Mouse (Mus musculus) kidney, embryonic 15.5 days (tissue): ENCODE results near the gene Aldh1b1. TPM values are rescaled to one million over a fixed set of nuclear protein-coding genes. Genes with fewer than 3 reads are reported as not detected.

ENCODE experiments used
- ATAC-seq: fragments of 200-750 bp; cut with Nextera tagmentation; replicated peaks from 2 replicates; pipeline ENCODE4 v1.8.0; 2017; ENCODE audit warnings: moderate TSS enrichment; ENCODE audit not compliant: low FRiP score
- H3K27ac ChIP-seq: fragments of 300-500 bp; sonication (generic); 2 replicates; pipeline ENCODE4 v1.5.1; 2015; ENCODE audit warnings: mild to moderate bottlenecking, inconsistent platforms
- H3K27me3 ChIP-seq: fragments of 300-500 bp; sonication (generic); 2 replicates; pipeline ENCODE4 v1.6.1; 2015; ENCODE audit warnings: inconsistent platforms
- H3K36me3 ChIP-seq: fragments of 300-500 bp; sonication (generic); 2 replicates; pipeline ENCODE4 v1.6.1; 2015; ENCODE audit warnings: inconsistent platforms
- H3K4me1 ChIP-seq: fragments of 300-500 bp; sonication (generic); 2 replicates; pipeline ENCODE4 v1.6.1; 2015; ENCODE audit warnings: inconsistent platforms
- H3K4me2 ChIP-seq: fragments of 300-500 bp; sonication (generic); 2 replicates; pipeline ENCODE4 v1.6.1; 2015; ENCODE audit warnings: moderate library complexity, mild to moderate bottlenecking, inconsistent platforms
- H3K4me3 ChIP-seq: fragments of 300-500 bp; sonication (generic); replicated peaks from 2 replicates; pipeline ENCODE4 v1.5.1; 2015; ENCODE audit warnings: mild to moderate bottlenecking, inconsistent platforms
- H3K9ac ChIP-seq: fragments of 300-500 bp; sonication (generic); 2 replicates; pipeline ENCODE4 v1.6.1; 2015; ENCODE audit warnings: mild to moderate bottlenecking, inconsistent platforms
- H3K9me3 ChIP-seq: fragments of 300-500 bp; sonication (generic); replicated peaks from 2 replicates; pipeline ENCODE4 v1.6.1; 2016; ENCODE audit warnings: inconsistent platforms
- WGBS: fragments of 180-500 bp; shearing (Covaris S2); methylation state at CpG from one replicate; pipeline ENCODE4 v1.1.7; 2015; ENCODE audit warnings: mixed read lengths; 5-methylcytosine and 5-hydroxymethylcytosine counted together
- polyA plus RNA-seq: library from polyadenylated mRNA; unstranded; fragments of >200 nt; fragmentation: Nextera tagmentation; extraction: Ambion mirVana; gene quantifications from 2 replicates; pipeline ENCODE4 v1.2.1, GENCODE M21; 2015

The Aldh1b1 gene
- polyA plus RNA-seq, 1 experiment from 2014 or later: 11.2 TPM

DNA sequence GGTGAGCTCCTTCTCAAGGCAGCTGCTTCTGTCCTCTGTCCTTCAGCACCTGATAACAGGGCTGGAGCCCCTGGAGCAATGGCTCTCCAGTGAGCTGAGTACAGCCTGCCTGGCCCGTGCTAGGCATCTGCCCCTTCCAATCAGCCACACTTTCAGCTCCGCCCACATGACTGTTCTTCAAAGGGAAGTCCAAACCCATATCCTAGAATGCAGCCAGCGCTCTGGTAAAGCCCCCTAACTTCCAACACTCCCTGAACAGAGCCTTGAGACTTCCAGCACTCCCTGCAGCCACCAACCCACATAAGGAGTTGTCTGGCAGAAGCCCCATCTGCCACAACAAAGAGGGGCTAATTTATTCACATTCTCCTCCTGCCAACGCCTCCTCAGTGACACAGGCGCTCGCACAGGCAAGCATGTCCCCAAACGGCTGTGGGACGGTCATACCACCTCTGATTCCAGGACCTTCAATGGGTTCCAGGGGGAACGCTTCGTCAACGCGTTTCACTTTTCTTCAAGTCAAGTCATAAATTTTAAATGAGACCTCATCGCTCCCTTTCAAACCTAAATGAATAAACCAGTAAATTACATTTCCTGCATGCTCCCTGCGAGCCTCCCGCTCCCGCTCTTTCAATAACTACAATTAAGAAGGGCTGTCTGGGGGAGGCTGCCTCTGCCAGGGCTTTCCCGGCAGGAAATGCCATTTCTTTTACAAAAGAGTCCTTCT is 20.5 kb downstream of the Aldh1b1 start:
- no peaks in the 10 kb centered on the region for H3K36me3 ChIP-seq
- peak overlapping the region; percentile 33 for H3K4me3 ChIP-seq
- H3K27me3 ChIP-seq: peaks cover 35% of the 10 kb centered on the region
- H3K4me1 ChIP-seq: peaks cover 29% of the 10 kb centered on the region
- no peaks in the 10 kb centered on the region for H3K9me3 ChIP-seq
- peak overlapping the region; percentile 2; the same call in 1 of the 2 replicates for H3K27ac ChIP-seq
- WGBS: under 1% methylated on average over 17 of the region's 17 CpGs
- H3K9ac ChIP-seq: peak overlapping the region; percentile 39; the same call in 1 of the 2 replicates
- peak; percentile 61; the same call in 1 of the 2 replicates for ATAC-seq
- H3K4me2 ChIP-seq: peak overlapping the region; percentile 68

- Histone ChIP-seq H3K9me3 (no peaks in the 10 kb centered on the region), H3K9ac (no peak overlapping the region), H3K36me3 (no peaks in the 10 kb centered on the region), H3K4me3 (peak overlapping the region; percentile 33; the same call in 1 of the 2 replicates), H3K4me1 (peaks cover 31% of the 10 kb centered on the region), H3K27ac (no peak overlapping the region), H3K4me2 (peak overlapping the region; percentile 68), H3K27me3 (peaks cover 44% of the 10 kb centered on the region)
- no peak for ATAC-seq
- 41% methylated on average over 8 of the region's 8 CpGs for WGBS
Observed at GRCm38 (mm10) chr4:45820074-45820830, 21.4 kb downstream of the Aldh1b1 start.

DNA sequence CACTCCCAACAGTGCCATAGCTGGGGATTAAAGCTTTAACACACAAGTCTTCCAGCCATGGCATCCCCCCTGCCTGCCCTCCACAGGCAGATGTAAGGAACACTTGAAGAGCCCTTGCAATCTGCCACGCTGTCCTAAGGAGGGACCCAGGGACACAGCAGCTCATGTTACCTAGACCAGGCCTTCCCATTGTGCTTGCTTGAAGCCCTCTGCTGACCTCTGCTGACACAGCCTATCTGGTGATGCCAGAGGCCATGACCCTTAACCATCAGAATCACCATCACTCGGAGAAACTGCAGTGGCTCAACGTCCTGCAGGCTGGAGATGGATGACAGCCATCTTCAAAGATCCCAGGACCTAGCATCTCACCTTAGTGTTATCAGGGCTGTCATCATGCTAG is 23.2 kb downstream of the Aldh1b1 start:
- ATAC-seq: no peak
- H3K4me2 ChIP-seq: no peak overlapping the region
- H3K4me1 ChIP-seq: peaks cover 39% of the 10 kb centered on the region
- no peak overlapping the region for H3K9ac ChIP-seq
- 46% methylated on average over 3 of the region's 3 CpGs for WGBS
- no peak overlapping the region for H3K4me3 ChIP-seq
- no peaks in the 10 kb centered on the region for H3K36me3 ChIP-seq
- H3K27me3 ChIP-seq: peaks cover 61% of the 10 kb centered on the region
- no peak overlapping the region for H3K27ac ChIP-seq
- H3K9me3 ChIP-seq: no peaks in the 10 kb centered on the region

- no peaks in the 10 kb centered on the region for H3K36me3 ChIP-seq
- H3K4me3 ChIP-seq: no peak overlapping the region
- no peak overlapping the region for H3K27ac ChIP-seq
- no peak for ATAC-seq
- H3K9ac ChIP-seq: no peak overlapping the region
- peaks cover 69% of the 10 kb centered on the region for H3K27me3 ChIP-seq
- H3K4me2 ChIP-seq: no peak overlapping the region
- H3K9me3 ChIP-seq: no peaks in the 10 kb centered on the region
- H3K4me1 ChIP-seq: peaks cover 40% of the 10 kb centered on the region
- 31% methylated on average over 11 of the region's 11 CpGs for WGBS
Observed at GRCm38 (mm10) chr4:45822781-45823575, 24.2 kb downstream of the Aldh1b1 start.

GRCm38 (mm10) chr4:45824049-45824760 is 25.4 kb downstream of the Aldh1b1 start:
- Histone ChIP-seq H3K36me3 (no peaks in the 10 kb centered on the region), H3K4me1 (peaks cover 30% of the 10 kb centered on the region), H3K27ac (no peak overlapping the region), H3K9me3 (no peaks in the 10 kb centered on the region), H3K4me2 (no peak overlapping the region), H3K4me3 (no peak overlapping the region), H3K27me3 (peaks cover 78% of the 10 kb centered on the region), H3K9ac (no peak overlapping the region)
- no peak for ATAC-seq
- 11% methylated on average over 10 of the region's 10 CpGs for WGBS

DNA sequence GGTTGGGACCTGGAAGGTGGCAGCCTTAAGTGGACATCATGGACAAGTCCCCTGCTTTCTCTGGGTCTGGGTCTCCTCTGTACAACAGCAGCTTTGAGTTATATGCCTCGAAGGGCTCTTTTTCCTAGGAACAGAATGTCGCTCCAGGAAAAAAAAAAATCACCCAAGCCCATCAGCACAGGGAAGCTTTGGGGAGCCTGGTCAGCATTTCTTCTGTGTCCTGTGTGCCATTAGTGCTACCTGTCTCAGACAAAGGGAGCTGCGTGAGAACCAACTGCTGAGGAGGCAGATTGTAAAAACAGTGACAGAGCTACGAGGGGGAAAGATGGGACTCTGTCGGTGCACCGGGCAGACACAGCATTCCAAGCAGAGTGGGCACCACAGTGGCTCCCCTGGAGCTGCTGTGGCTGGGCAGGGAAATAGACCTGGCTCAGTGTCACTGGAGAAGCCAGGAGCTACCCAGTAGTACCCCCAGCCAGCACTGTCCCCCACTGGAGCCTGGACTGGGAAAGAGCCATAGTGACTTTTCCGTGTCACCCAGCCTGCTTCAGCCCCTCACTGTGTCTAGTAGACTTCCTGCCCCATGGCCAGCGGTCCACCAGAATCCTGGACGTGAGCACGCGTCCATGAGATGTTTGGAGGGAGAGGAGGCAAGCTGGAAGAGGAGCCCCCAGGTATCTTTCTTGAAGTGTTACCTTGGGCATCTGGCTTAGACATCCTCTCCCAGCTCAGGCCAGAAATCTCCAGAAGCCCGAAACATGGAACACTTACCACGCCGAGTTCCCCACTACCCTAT is 26.1 kb downstream of the Aldh1b1 start:
- Histone ChIP-seq H3K4me1 (peaks cover 22% of the 10 kb centered on the region), H3K27me3 (peaks cover 86% of the 10 kb centered on the region), H3K27ac (no peak overlapping the region), H3K36me3 (no peaks in the 10 kb centered on the region), H3K4me2 (no peak overlapping the region), H3K9ac (no peak overlapping the region), H3K4me3 (no peak overlapping the region), H3K9me3 (no peaks in the 10 kb centered on the region)
- no peak for ATAC-seq
- WGBS: 23% methylated on average over 14 of the region's 14 CpGs

DNA sequence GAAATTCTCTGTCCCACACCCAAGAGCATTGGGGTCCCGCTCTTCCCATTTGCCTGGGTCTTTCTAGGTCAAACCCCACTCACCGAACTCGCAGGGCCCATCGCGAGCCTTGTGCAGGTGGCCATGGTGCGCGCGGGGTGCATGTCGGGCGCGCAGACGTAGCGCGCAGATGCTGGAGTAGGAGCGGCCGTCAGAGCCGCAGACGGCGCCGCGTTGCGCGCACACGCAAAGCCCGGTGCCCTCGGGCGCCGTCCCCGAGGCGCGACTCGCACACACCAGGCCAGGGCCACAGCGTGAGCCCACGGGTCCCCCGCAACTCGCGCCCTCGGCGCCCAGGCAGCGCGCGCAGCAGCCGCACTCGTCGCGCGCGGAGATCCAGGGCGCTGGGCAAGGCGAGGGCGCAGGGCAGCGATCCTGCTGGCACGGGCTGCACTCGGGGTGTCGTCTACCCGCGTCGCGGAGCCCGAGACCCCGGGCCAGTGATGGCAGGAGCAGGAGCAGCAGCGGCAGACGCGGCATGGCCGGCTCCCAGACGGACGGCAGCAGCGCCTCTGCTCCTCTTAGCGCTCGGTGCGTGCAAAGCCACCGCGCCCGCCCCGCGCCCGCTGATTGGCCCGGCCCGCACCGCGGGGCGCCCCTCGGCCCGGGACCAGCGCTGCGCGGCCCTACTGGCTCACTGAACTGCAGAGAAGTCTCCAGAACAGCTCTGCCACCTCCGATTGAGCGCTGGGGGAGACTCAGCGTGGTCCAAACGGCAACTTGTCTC is 27.6 kb downstream of the Aldh1b1 start, which contains the start of gene Igfbpl1:
Gene Igfbpl1, minus strand, starts transcription at position 649 of the 766 bp plus-strand sequence.
- 1% methylated on average over 90 of the region's 91 CpGs for WGBS
- no peak within 1 kb of the TSS for H3K9ac ChIP-seq
- 0 out of 2 replicates have a peak, but pooled peaks have one; percentile 56 for ATAC-seq

GRCm38 (mm10) chr4:45829907-45830759 is 31.3 kb downstream of the Aldh1b1 start:
- no peak for ATAC-seq
- no peak overlapping the region for H3K9ac ChIP-seq
- H3K4me3 ChIP-seq: no peak overlapping the region
- H3K4me1 ChIP-seq: peaks cover 13% of the 10 kb centered on the region
- WGBS: 63% methylated on average over 13 of the region's 13 CpGs
- no peak overlapping the region for H3K27ac ChIP-seq
- H3K9me3 ChIP-seq: no peaks in the 10 kb centered on the region
- no peaks in the 10 kb centered on the region for H3K36me3 ChIP-seq
- no peak overlapping the region for H3K4me2 ChIP-seq
- H3K27me3 ChIP-seq: peaks cover 64% of the 10 kb centered on the region

More for the DNA sequence above, 27.6 kb downstream of the Aldh1b1 start, which contains the start of gene Igfbpl1:
- Histone ChIP-seq H3K4me1 (peaks cover 20% of the 10 kb centered on the region), H3K36me3 (no peaks in the 10 kb centered on the region), H3K9me3 (no peaks in the 10 kb centered on the region), H3K27me3 (peaks cover 89% of the 10 kb centered on the region), H3K4me3 (peak within 1 kb of the TSS; percentile 43), H3K4me2 (peak within 1 kb of the TSS; percentile 67), H3K27ac (no peak within 1 kb of the TSS)

GRCm38 (mm10) chr4:45831996-45832395 is 33.2 kb downstream of the Aldh1b1 start:
- H3K36me3 ChIP-seq: no peaks in the 10 kb centered on the region

More at GRCm38 (mm10) chr4:45831996-45832395, 33.2 kb downstream of the Aldh1b1 start:
- no peak overlapping the region for H3K4me2 ChIP-seq
- no peak overlapping the region for H3K9ac ChIP-seq
- no peak overlapping the region for H3K27ac ChIP-seq
- H3K27me3 ChIP-seq: peaks cover 46% of the 10 kb centered on the region
- no peaks in the 10 kb centered on the region for H3K9me3 ChIP-seq
- H3K4me3 ChIP-seq: no peak overlapping the region
- peaks cover 1% of the 10 kb centered on the region; the same call in 1 of the 2 replicates for H3K4me1 ChIP-seq
- no peak for ATAC-seq
- 87% methylated on average over 7 of the region's 7 CpGs for WGBS
